Mouse (Mus musculus) heart, postnatal 0 days (tissue): ENCODE data around the gene Fgd6.

Experiments
- CTCF ChIP-seq: IDR thresholded peaks from 2 replicates; pipeline ENCODE4 v1.5.1; 2016; ENCODE audit warnings: antibody characterized with exemption, control low read depth, low read depth
- EP300 ChIP-seq: IDR thresholded peaks from 2 replicates; pipeline ENCODE4 v1.6.1; 2016; ENCODE audit warnings: antibody characterized with exemption, low read depth

- TF ChIP-seq CTCF (no peak), EP300 (no peak)
Measured at GRCm38 (mm10) chr10:94059618-94060055, 23.8 kb downstream of the Fgd6 start.
